Mouse (Mus musculus): Measurements from ENCODE around the gene Irf7. TPM values are rescaled to one million over a fixed set of nuclear protein-coding genes. Genes with fewer than 3 reads are reported as not detected.

The Irf7 gene
- total RNA-seq (2021) = 1 to 10 TPM; 1.1 TPM
- long read RNA-seq, experiment 1, partial matches to known transcripts = 0 of 2 reads
- long read RNA-seq, experiment 1, other reads (novel, unspliced or antisense) = 0 of 2 reads
- long read RNA-seq, experiment 2, partial matches to known transcripts = 0 of 1 reads
- long read RNA-seq, experiment 2, other reads (novel, unspliced or antisense) = 0 of 1 reads

DNA sequence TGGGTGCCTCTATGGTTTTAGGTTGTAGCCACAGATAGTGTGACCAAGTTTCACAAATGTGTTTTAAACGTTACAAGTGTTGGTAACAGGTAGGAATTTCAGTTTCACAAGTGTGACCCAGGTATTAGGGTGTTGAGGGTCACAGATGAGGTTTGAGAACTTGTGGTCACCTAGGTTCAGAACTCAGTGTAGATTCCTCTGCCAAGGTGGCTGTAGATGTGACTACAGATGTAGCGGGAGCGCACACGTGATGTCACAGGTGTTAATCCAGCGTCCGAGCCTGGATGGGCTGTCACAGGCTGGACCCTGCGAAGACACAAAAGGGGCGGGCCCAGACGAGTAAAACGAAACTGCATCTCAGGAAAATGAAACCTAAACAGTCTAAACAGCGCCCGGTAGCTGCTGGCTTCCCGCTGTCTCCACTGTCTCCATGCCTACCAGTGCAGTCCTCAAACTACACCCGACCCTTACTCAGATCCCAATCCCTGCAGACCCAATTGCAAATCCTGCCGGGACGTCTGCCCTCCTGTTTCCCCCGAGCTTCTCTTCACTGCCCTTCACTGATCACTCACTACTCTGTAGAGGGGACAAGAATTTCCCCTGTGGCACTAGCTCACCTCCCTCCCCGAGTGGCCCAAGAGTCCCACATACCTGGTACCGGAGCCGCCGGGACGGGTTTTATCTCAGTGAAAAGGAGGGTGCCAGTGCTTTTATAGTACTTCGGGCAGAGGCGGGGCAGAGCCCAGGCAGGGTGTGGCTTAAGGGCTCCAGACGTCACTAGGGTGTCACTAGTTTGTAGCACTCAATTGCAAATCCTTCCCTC, at the start of gene Irf7:
Gene Irf7, minus strand, starts transcription at position 743 of the 823 bp plus-strand sequence.
- intact Hi-C loops (cut with DNase I) = loop anchor here (1.0 kb wide), 1 partner anchor 97 kb away; no protein-coding TSS in a partner anchor

GRCm38 (mm10) chr7:141315974-141316373, 49.7 kb upstream of the Irf7 start:
- intact Hi-C loops (cut with DNase I) = no loop called here
- no peak for DNase-seq
- Histone ChIP-seq H3K27ac (no peak overlapping the region), H3K4me3 (no peak overlapping the region)
- peak; percentile 39 for TF ChIP-seq CTCF (IDR thresholded peaks at IDR 0.05)

More for the DNA sequence above, at the start of gene Irf7:
- no peak for TF ChIP-seq CTCF (IDR thresholded peaks at IDR 0.05)
- Histone ChIP-seq H3K4me3 (peak within 1 kb of the TSS; percentile 76), H3K27ac (peak within 1 kb of the TSS; percentile 77)
- peak; percentile 73 for DNase-seq

DNA sequence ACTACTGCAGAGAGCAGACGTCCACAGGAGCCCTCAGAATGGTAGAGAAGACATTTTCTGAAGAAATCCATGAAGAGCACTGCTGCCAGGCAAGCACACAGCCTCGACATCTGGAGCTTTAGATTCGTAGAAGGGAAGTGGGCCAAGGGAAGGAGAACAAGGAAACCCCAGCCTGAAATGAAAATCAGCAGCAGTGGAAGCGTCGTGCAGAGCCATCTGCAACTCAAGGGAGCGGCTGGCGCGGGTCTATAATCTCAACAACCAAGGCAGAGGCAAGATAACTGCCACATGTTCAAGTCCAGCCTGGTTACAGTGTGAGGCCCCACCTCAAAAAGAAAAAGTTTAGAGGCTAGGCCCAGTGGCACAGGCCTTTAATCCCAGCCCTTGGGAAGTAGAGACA, 48.8 kb upstream of the Irf7 start:
- H3K4me3 ChIP-seq = no peak overlapping the region
- no peak for DNase-seq
- intact Hi-C loops (cut with DNase I) = no loop called here
- TF ChIP-seq CTCF (IDR thresholded peaks at IDR 0.05) = no peak
- no peak overlapping the region for H3K27ac ChIP-seq

- intact Hi-C loops (cut with DNase I) = no loop called here
- DNase-seq = no peak
- TF ChIP-seq CTCF (IDR thresholded peaks at IDR 0.05) = no peak
- H3K27ac ChIP-seq = no peak overlapping the region
- H3K4me3 ChIP-seq = no peak overlapping the region
Observed at GRCm38 (mm10) chr7:141314416-141314815, 48.1 kb upstream of the Irf7 start.

DNA sequence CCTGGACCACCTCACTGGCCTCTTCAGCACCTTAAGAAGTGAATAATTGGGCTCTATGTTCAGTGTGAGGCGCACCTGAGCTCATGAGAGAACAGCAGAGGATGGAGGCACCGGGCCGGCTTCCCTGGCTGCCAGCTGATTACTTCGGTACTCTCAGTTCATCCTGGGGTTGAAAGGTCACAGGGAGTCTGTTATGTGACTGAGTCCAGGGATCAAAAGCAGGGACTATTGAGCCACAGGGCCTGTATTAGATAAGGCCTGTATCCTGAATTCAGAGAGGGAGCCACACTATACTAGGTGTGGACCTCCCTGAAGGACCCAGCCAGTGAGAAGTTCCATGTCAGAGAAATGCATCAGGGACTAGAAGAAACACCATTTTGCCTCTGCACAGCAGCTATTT, 38.3 kb upstream of the Irf7 start:
- no peak for TF ChIP-seq CTCF (IDR thresholded peaks at IDR 0.05)
- intact Hi-C loops (cut with DNase I) = no loop called here
- no peak overlapping the region for H3K4me3 ChIP-seq

GRCm38 (mm10) chr7:141302702-141303268, 36.5 kb upstream of the Irf7 start:
- H3K27ac ChIP-seq = no peak overlapping the region
- no peak for DNase-seq
- no peak overlapping the region for H3K4me3 ChIP-seq
- no peak for TF ChIP-seq CTCF (IDR thresholded peaks at IDR 0.05)
- intact Hi-C loops (cut with DNase I) = no loop called here

More for the DNA sequence above, 38.3 kb upstream of the Irf7 start:
- no peak overlapping the region for H3K27ac ChIP-seq
- no peak for DNase-seq

DNA sequence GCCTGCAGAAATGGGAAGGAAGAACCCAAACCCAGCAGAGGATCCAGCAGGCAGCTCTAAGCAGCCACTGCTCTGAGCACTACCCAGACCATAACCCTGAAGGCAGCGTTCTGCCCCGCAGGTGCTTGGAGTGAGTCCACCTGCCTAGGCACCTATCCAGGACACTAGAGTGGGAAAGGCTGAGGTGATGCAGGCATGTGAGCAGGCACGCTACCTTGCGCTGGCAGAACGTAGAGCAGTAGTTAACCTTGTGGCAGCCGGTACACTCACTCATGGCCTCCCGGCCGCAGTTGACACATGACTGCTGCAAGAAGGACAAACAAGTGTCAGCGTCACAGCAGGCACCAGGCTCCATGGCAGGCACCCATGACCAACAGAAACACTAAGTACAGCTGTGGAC, 35.1 kb upstream of the Irf7 start:
- DNase-seq = no peak
- intact Hi-C loops (cut with DNase I) = no loop called here
- Histone ChIP-seq H3K27ac (no peak overlapping the region), H3K4me3 (no peak overlapping the region)
- TF ChIP-seq CTCF (IDR thresholded peaks at IDR 0.05) = no peak

- intact Hi-C loops (cut with DNase I) = no loop called here
- no peak for DNase-seq
- Histone ChIP-seq H3K27ac (no peak overlapping the region), H3K4me3 (no peak overlapping the region)
- no peak for TF ChIP-seq CTCF (IDR thresholded peaks at IDR 0.05)
Observed at GRCm38 (mm10) chr7:141299175-141299574, 32.9 kb upstream of the Irf7 start.

DNA sequence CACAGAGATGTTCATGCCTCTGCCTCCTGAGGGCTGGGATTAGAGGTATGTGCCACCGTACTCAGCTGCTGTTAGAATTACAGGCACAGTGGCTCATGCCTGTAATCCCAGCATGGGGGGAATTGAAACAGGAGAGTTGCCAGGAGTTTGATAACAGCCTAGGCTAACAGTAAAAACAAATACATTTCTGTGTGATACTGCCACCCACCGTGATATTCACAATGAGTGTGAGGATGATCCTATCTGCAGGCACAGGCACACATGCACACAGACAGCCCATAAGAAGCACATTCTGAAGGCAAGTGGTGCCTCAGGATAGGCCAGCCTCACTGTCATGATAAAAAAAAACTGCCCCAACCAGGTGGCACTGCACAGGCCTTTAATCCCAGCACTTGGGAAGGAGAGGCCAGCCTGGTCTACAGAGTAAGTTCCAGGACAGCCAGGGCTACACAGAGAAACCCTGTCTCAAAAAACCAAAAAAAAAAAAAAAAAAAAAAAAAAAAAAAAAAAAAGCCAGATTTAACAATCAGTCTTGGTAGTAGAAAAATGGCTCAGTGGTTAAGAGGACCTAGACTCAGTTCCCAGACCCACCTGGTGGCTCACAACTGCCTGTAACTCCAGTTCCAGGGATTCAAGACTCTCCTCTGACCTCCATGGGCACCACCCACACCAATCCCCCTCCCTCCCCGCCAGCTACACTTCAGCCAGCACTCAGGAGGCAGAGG, 31.8 kb upstream of the Irf7 start:
- intact Hi-C loops (cut with DNase I) = no loop called here
- H3K27ac ChIP-seq = no peak overlapping the region
- TF ChIP-seq CTCF (IDR thresholded peaks at IDR 0.05) = no peak
- DNase-seq = no peak
- H3K4me3 ChIP-seq = no peak overlapping the region

DNA sequence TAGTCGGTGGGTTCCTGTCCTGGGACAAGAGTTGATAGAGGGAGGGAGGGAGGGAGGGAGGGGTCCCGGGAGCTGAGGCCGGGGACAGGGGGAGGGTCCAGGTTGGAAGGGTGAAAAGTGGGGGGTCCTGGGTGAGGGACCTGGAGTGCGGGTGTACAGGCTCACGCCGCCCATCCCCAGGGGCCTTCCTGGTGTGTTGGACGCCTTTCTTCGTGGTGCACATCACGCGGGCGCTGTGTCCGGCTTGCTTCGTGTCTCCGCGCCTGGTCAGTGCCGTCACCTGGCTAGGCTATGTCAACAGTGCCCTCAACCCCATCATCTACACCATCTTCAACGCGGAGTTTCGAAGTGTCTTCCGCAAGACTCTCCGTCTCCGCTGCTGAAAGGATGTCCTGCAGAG, 28.2 kb upstream of the Irf7 start:
- Histone ChIP-seq H3K27ac (no peak overlapping the region), H3K4me3 (peak overlapping the region; percentile 60)
- DNase-seq = no peak
- TF ChIP-seq CTCF (IDR thresholded peaks at IDR 0.05) = no peak
- intact Hi-C loops (cut with DNase I) = no loop called here

GRCm38 (mm10) chr7:141293852-141294471, 27.7 kb upstream of the Irf7 start:
- peak; percentile 64 for DNase-seq
- Histone ChIP-seq H3K4me3 (peak overlapping the region; percentile 60), H3K27ac (no peak overlapping the region)
- intact Hi-C loops (cut with DNase I) = no loop called here
- peak; percentile 17; the same call in 1 of the 2 replicates for TF ChIP-seq CTCF (IDR thresholded peaks at IDR 0.05)

Measured in gastrocnemius, adult 2 months (tissue).